Mouse (Mus musculus): ENCODE data around the gene Atp1a1.
A peak's percentile ranks its signal among the peaks of the same experiment; 100 is the strongest.

Atp1a1 gene

DNA sequence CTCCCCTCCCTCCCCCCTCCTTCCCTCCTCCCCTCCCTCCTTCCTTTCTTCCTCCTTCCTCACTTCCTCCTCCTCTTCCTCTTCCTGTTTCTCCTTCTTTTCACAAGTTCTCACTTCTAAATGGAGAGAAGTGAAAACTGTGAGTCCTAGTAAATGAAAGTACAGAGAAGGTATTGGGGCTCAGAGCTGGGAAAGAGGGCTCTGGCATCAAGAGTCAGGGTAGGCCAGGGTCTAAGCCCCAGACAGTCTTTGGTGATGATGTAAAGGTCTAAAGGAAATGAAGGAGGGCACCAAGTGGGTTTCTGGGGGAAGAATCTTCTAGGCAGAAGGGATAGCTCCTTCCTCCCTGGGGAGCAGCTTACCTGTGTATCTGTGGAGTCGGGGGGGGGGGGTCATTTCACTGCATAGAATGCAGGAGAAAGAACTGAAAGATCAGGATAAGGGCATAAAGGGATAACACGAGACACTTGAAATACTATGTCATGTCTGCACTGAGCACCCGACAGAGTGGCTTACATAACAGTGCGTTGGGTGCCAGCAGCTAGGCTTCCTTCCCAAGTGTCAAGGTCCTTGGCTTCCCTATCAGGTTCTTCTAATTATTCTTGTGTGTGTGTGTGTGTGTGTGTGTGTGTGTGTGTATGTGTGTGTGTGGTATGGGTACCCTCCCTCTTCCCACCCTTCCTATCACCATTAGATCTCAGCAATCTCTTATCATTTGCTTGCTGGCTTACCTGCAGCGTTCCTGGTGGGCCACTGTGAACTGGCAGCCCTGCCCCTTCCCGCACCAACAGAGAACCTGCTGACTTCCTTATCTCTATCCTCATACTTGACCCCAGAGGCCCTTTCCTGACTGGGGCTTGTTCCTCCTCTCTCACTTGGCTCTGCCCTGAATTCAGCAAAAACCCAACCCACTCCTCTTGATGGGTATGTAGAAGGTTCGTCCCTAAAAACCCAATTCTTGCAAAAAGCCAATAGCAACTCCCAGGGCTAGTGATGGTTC, 51.6 kb downstream of the Atp1a1 start:
- peak; percentile 54 to 59 for DNase-seq

DNA sequence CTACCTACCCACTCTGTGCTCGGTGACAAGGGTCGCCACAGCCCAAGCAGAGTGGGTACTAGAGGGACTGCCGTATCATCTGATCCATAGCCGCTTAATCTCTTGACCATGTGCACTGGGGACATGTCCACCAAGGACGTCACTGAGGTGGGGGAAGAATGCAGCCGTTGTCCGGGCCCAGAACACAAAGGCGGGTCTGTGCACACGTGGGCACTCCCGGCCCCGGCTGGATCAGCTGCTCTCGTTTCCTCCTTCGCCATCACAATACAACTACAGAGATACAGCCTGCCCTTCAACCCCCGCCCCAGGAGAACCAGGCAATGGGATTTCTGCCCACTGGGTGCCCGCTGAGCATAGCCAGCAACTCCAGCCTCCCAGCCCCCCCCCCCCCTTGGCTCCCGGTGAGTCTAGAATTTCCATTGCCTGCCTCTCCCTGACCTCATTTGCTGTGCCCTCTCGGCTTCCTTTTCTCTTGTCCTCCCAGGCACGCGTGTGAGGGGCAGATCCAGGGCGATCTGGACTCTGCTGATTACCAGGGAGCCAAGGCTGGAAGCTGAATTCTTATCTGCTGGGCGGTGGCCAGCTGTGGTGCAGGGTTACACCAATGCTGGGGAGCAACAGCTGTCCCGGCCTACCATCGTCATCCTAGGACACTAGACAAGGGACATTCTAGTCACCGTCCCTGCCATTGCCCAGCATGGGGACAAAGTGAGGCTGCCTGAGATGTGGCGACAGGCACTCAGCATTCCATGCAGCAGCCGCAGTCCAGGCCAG, 52.8 kb downstream of the Atp1a1 start:
- no peak for DNase-seq

DNA sequence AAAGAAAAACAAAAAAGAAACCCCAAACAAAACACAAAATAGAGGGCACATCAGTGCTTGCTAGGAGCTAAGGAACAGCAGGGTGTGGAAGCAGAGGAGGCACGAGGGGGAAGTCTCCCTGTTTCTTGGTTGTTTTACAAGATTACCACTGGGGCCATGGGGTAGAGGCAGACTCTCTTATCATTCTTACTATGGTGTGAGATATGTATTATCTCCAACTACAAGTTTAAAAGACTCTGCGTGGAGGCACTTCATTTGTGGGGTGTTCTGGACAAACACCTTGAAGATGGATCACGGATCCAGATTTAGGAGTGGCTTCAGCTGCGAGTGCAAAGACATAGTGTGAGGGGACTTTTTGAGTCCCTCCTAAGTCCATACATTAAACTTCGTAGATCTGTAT, 54.7 kb downstream of the Atp1a1 start:
- DNase-seq = no peak

DNA sequence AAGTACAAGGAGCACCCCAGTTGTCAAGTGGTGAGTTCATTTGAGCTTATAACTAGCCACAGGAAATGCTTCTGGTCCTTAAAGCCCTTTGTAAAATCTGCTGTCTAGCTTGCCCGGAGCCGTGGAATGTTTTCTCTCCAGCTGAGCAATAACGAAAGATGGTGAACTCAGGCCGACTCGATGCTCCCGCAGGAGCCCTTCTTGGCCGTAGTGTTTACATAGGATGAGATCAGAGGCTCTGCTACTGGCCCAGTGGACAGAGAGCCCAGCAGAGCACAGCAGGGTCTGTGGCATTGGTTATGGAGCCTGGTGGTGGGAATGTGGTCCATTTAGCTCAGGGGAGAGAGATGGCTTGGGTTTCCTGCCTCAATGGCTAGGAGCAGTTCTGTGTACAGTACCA, 60.4 kb downstream of the Atp1a1 start:
- DNase-seq = no peak

DNA sequence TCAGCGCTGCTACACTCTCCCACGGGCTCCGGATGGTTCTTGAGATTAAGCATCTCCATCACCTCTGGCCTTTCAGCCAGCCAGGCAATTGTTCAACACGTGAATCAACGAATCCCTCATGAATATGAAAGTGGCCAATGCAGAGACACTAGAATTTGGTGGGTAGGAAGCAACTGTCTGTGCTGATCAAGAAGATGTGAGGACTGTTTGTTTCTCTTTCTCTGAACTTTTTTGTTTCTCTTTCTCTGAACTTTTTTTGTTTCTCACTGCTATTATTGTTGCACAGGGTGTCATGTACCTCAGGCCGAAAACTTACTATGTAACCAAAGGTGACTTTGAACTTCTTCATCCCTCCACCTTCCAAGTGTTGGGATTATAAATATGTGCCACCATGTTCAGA, 62.9 kb downstream of the Atp1a1 start:
- DNase-seq = no peak

DNA sequence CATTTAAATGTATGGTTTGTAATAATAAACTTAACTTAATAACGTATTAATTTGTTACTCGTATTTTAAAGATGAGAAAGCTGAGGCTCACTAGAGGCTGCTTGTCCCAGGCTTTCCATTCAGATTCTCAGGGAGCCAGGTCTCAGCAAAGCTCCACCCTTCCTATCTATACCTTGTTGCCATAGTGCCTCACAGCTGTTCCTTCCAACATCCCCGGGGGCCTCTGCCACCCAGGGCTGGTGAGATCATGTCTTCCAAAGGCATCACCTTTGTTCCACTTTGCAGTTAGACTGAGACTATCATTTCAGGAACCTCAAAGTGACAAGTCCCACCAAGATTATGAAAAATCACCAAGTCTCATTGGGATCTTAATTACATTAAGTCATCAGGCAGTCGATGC, 63.9 kb downstream of the Atp1a1 start:
- no peak for DNase-seq

DNA sequence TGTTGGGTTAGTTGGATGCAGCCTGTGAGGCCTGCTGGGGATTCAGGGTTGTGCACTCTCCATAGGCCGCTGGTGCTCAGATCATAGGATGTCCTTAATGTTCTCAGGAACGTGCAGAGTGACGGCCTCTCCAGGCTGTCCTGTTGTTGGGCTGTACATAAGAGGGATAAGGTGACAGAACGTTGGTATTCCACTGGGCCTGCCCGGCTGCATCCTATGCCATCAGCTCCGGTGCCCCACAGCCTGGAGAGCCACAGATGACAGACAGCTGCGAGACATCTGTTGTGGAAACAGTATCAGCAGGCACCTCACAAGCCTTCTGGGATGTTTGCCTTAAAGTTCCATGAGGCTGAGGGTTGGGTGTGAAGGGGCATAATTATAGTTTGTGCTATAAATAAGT, 68.2 kb downstream of the Atp1a1 start:
- DNase-seq = no peak

DNA sequence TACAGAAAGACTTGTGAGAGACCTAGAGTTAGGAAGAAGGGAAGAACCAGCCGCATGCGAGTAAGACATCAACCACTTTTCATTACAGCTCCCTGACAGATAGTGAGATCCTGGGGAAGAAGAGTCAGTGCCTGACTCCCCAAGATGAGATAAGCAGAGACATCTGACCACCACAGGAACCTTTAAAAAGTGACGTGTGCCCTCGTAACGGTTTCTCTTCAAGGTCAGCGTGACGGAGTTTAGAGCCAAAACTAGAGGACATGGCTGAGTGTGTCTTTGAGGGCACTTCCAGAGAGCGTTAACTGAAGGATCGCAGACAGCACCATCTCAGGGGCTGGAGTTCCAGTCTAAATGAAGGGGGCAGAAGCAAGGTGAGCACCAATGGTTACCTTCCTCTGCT, 70.2 kb downstream of the Atp1a1 start:
- DNase-seq = no peak

DNA sequence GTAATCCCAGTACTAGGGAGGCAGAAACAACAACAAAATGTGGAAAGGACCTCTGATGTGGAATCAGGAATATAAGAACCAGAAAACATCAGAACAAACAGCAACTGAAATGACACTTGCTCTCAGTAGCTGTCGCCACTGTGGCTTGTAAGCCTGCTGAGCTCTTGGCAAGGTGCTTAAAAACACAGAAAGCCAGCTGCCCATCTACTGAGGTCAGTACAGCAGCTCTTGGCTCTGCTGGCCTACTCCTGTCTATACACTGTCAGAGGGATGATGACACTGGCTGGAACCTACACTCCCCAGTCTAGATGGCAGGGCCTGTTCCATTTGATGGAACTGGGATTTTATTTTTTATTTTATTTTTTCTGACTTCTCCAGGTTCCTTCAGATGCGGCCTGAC, 71.1 kb downstream of the Atp1a1 start:
- peak; percentile 43 to 54 for DNase-seq

DNA sequence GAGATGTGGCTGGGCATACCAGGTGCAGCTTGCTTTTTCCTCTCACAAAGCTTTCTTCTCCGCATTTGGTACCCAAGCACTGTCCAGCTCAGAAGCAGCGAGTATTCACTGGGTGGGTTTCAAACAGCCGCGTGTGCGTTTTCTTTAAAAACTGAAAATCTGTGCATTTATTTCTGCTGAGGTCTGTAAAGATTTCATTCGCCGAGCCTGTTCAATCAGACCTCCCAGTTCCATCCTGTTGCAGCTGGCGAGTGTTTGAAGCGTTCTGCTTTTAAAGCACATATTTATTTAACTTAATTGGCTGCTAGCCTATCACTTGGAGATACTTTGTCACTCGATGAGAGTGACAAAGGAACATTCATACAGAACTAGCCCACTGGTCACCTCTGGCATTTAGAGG, 73.6 kb downstream of the Atp1a1 start:
- DNase-seq = no peak

DNA sequence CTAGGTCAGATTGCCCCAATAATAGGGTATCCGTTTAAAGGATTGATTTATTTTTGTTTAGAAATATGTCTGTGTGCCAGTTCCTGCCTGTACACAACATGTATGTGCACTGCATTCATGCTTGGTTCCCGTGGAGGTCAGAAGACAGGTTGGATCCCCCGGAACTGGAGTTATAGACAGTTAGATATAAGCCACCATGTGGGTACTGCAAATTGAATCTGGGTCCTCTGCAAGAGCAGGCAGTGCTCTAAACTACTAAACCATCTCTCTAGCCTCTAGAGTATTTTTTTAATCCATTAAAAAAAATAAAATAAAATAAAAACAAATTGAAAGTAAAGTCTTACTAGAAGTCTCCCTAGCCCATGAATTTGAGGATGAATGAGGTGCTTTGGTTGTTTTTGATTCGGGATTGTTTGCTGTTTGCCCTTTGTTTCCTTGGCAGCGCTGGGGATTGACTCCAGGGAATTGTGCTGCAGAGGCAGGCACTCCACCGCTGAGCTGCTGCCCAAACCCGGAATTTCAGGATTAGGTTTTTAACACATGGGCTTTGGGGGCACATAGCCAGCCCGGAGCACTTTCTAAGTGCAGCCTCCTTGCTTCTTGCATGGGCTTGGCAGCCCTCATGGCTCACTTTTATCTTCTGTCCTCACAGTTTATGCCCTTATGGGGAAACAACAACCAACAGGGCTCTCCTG, 75.4 kb downstream of the Atp1a1 start:
- DNase-seq = no peak

DNA sequence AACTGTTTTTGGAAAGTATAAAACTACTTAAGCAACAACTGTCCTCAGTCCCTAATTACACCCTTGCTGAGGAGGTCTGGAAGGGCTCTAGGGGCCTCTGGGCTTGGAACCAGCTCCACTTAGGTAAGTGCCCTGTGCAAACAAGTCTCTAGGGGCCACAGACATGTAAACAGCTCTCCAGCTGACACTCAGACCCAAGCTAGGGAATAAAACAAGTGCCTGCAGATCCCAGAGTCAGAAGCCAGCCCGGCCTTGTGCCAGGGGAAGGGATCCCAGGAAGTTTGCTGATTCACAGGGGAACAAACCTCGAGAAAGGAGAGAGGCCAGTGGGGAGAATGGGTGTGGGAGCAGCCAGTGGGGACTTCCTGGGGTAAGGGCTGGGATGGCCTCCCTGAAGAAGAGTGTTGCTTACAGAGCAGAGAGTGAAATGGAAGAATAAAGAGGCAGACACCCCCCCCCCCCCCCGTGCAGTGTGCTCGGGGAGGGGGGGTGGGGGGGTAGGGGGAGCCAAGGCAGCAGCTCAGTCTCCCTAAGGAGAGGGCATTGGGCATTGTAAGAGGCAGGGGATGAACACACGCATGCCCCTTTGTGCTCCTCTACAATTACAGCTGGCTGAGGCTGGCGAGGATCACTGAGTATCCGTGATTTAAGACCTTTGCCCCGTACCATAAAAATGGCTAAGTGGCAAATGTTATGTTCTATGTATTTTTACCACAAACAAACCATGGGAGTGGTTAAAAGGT, 76.2 kb downstream of the Atp1a1 start:
- DNase-seq = no peak

DNA sequence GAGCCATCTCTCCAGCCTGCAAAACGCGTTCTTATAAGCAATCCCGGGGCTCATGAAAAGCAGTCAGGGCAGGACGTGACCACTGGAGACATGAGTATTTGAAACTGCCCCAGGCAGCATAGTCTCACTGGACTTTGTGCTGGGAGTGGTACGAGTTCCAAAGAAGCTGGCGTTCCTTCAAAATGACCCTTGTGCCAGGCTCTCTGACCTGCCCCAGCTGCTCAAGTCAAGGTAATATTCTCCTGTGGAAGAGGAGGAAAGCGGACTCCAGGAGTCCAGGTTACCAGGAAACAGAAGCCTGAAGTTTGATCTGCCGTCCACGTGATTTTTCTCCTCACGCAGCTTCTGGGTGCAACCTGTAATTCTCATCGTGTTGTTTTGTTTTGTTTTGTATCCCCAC, 77.9 kb downstream of the Atp1a1 start:
- DNase-seq = no peak
